Mouse (Mus musculus) limb, embryonic 14.5 days (tissue): Measurements from ENCODE around the gene Xrcc6. TPM values are rescaled to one million over a fixed set of nuclear protein-coding genes. Genes with fewer than 3 reads are reported as not detected.

Source experiments
- ATAC-seq: fragments of 200-750 bp; cut with Nextera tagmentation; 2 replicates; pipeline ENCODE4 v1.8.0; 2017; ENCODE audit warnings: low read depth, moderate number of reproducible peaks, moderate TSS enrichment; ENCODE audit not compliant: low FRiP score
- DNase-seq: peaks from one replicate; pipeline ENCODE4 v3.0.0-alpha.2; 2015; ENCODE audit warnings: low spot score
- H3K27ac ChIP-seq: fragments of 300-500 bp; sonication (generic); replicated peaks from 2 replicates; pipeline ENCODE4 v1.5.1; 2014; ENCODE audit warnings: low read depth, mild to moderate bottlenecking, low read length, moderate library complexity, mixed read lengths
- H3K27me3 ChIP-seq: fragments of 300-500 bp; sonication (generic); 2 replicates; pipeline ENCODE4 v1.6.1; 2014; ENCODE audit warnings: low read length, mixed read lengths; ENCODE audit not compliant: control insufficient read depth, insufficient read depth
- H3K36me3 ChIP-seq: fragments of 300-500 bp; sonication (generic); 2 replicates; pipeline ENCODE4 v1.6.1; 2014; ENCODE audit warnings: mild to moderate bottlenecking, low read length, moderate library complexity, mixed read lengths; ENCODE audit not compliant: control insufficient read depth, insufficient read depth
- H3K4me1 ChIP-seq: fragments of 300-500 bp; sonication (generic); 2 replicates; pipeline ENCODE4 v1.6.1; 2014; ENCODE audit warnings: antibody characterized with exemption, low read length, mixed read lengths; ENCODE audit not compliant: control insufficient read depth, insufficient read depth
- H3K4me2 ChIP-seq: fragments of 300-500 bp; sonication (generic); replicated peaks from 2 replicates; pipeline ENCODE4 v1.6.1; 2014; ENCODE audit warnings: low read depth, mild to moderate bottlenecking, low read length, moderate library complexity; ENCODE audit not compliant: severe bottlenecking
- H3K4me3 ChIP-seq: fragments of 300-500 bp; sonication (generic); replicated peaks from 2 replicates; pipeline ENCODE4 v1.5.1; 2014; ENCODE audit warnings: low read length
- H3K9ac ChIP-seq: fragments of 300-500 bp; sonication (generic); 2 replicates; pipeline ENCODE4 v1.6.1; 2014; ENCODE audit warnings: mild to moderate bottlenecking, low read depth, low read length, moderate library complexity; ENCODE audit not compliant: severe bottlenecking
- H3K9me3 ChIP-seq: fragments of 300-500 bp; sonication (generic); 2 replicates; pipeline ENCODE4 v1.6.1; 2016; ENCODE audit warnings: low read length; ENCODE audit not compliant: control insufficient read depth
- POLR2A ChIP-seq: fragments of 200-500 bp; IDR thresholded peaks from 2 replicates; pipeline ENCODE4 v1.8.0; 2012; ENCODE audit warnings: inconsistent platforms, mild to moderate bottlenecking, moderate library complexity, borderline replicate concordance; ENCODE audit not compliant: insufficient read depth, insufficient read length; ENCODE audit errors: extremely low read depth
- WGBS: fragments of 180-500 bp; shearing (Covaris S2); extraction: QIAGEN DNeasy Blood & Tissue Kit; methylation state at CpG from one replicate; pipeline ENCODE4 v1.1.7; 2014; 5-methylcytosine and 5-hydroxymethylcytosine counted together
- polyA plus RNA-seq, 2 experiments: library from polyadenylated mRNA; depleted of rRNA in 1 of 2; stranded (reverse) in 1 of 2; unstranded in 1 of 2; fragments of >200 nt; fragmentation: Nextera tagmentation in 1 of 2; extraction: Ambion mirVana in 1 of 2; gene quantifications; 2 replicates each; pipeline versions ENCODE4 v1.2.1 to v1.2.3; 2012 to 2014

Xrcc6 gene
- polyA plus RNA-seq, 2 experiments: 37.2 to 71.8 TPM

- H3K27me3 ChIP-seq: no peaks in the 10 kb centered on the region
Observed at GRCm38 (mm10) chr15:82016101-82016808, 28.6 kb downstream of the Xrcc6 start.

GRCm38 (mm10) chr15:82016830-82017229 is 29.2 kb downstream of the Xrcc6 start:
- Histone ChIP-seq H3K36me3 (peaks cover 27% of the 10 kb centered on the region), H3K4me1 (peaks cover 10% of the 10 kb centered on the region; the same call in 1 of the 2 replicates), H3K9me3 (no peaks in the 10 kb centered on the region), H3K27ac (no peak overlapping the region), H3K4me3 (peak overlapping the region; percentile 94), H3K9ac (peak overlapping the region; percentile 49), H3K4me2 (peak overlapping the region; percentile 80), H3K27me3 (no peaks in the 10 kb centered on the region)
- TF ChIP-seq POLR2A: no peak
- ATAC-seq (no peak), DNase-seq (no peak)
- WGBS: 16% methylated on average over 6 of the region's 6 CpGs

More at GRCm38 (mm10) chr15:82016101-82016808, 28.6 kb downstream of the Xrcc6 start:
- Histone ChIP-seq H3K36me3 (peaks cover 23% of the 10 kb centered on the region), H3K4me1 (peaks cover 10% of the 10 kb centered on the region; the same call in 1 of the 2 replicates), H3K9me3 (no peaks in the 10 kb centered on the region), H3K4me2 (peak overlapping the region; percentile 80), H3K4me3 (peak overlapping the region; percentile 94), H3K9ac (peak overlapping the region; percentile 72), H3K27ac (peak overlapping the region; percentile 52)
- ATAC-seq: peak; percentile 98
- peak; percentile 98 for DNase-seq
- WGBS: 2% methylated on average over 52 of the region's 53 CpGs
- TF ChIP-seq POLR2A: peak; percentile 66; the same call in 1 of the 2 replicates

DNA sequence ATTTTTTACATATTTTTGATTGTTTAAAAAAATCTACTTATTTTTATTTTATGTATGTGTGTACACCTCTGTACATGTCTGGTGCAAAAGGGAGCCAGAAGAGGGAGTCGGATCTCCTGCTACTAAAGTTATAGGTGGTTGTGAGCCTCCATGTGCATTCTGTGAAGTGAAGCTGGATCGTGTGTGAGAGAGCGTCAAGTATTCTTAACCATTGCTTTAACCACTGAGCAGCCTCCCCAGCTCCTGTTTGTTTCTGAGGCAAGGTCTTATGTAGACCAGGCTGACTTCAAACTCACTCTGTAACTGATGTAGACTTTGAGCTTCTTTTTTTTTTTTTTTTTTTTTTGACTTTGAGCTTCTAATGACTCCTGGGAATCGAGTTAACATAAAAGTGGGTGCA is 29.8 kb downstream of the Xrcc6 start:
- H3K9ac ChIP-seq: no peak overlapping the region
- WGBS: 65% methylated on average over 4 of the region's 4 CpGs
- H3K9me3 ChIP-seq: no peaks in the 10 kb centered on the region
- no peak overlapping the region for H3K27ac ChIP-seq
- no peaks in the 10 kb centered on the region for H3K27me3 ChIP-seq
- DNase-seq: no peak
- ATAC-seq: no peak
- no peak overlapping the region for H3K4me2 ChIP-seq
- peaks cover 27% of the 10 kb centered on the region for H3K36me3 ChIP-seq
- H3K4me3 ChIP-seq: no peak overlapping the region
- H3K4me1 ChIP-seq: peaks cover 10% of the 10 kb centered on the region; the same call in 1 of the 2 replicates
- no peak for TF ChIP-seq POLR2A

GRCm38 (mm10) chr15:82019288-82019687 is 31.7 kb downstream of the Xrcc6 start:
- Histone ChIP-seq H3K4me3 (no peak overlapping the region), H3K27me3 (no peaks in the 10 kb centered on the region), H3K4me2 (no peak overlapping the region), H3K36me3 (peaks cover 45% of the 10 kb centered on the region), H3K4me1 (peaks cover 10% of the 10 kb centered on the region; the same call in 1 of the 2 replicates), H3K9me3 (no peaks in the 10 kb centered on the region), H3K9ac (no peak overlapping the region), H3K27ac (no peak overlapping the region)
- ATAC-seq (no peak), DNase-seq (no peak)
- no peak for TF ChIP-seq POLR2A
- 85% methylated on average over 3 of the region's 3 CpGs for WGBS

DNA sequence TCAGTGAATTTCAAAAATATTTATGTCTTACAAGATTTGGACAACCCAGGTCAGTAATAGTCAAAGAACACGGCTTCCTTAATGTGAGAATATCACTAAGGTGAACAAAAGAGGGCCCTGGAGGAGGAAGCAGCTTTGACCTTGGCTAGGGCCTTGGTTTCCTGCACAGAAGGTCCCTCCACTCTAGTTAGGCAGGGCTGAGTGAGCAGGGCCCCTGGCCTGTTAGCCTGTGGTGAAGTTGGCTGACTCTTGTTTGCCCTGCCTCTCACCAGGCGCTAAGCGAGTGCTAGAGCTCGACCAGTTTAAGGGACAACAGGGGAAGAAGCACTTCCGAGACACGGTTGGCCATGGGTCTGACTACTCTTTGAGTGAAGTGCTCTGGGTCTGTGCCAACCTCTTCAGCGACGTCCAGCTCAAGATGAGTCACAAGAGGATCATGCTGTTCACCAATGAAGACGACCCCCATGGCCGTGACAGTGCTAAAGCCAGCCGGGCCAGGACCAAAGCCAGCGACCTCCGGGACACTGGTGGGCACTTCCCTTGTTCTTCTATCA is 35.0 kb downstream of the Xrcc6 start:
- ATAC-seq (no peak), DNase-seq (no peak)
- no peak overlapping the region for H3K9ac ChIP-seq
- peaks cover 77% of the 10 kb centered on the region for H3K36me3 ChIP-seq
- H3K27ac ChIP-seq: no peak overlapping the region
- H3K4me3 ChIP-seq: no peak overlapping the region
- H3K27me3 ChIP-seq: no peaks in the 10 kb centered on the region
- no peaks in the 10 kb centered on the region for H3K4me1 ChIP-seq
- no peaks in the 10 kb centered on the region for H3K9me3 ChIP-seq
- H3K4me2 ChIP-seq: no peak overlapping the region
- 93% methylated on average over 13 of the region's 13 CpGs for WGBS
- TF ChIP-seq POLR2A: no peak
